Mouse (Mus musculus) CH12.LX (cell line): ENCODE results near the gene Rngtt.

ENCODE experiments used
- CTCF ChIP-seq, 2 experiments: IDR thresholded peaks in 1 of 2; conservative IDR thresholded peaks in 1 of 2; 2 replicates each; pipeline ENCODE4 v1.5.1; 2011 to 2012; ENCODE audit warnings: low read depth in 2 of 2, low read length in 2 of 2, improper control_type of control experiment in 1 of 2, inconsistent platforms in 1 of 2, mild to moderate bottlenecking in 1 of 2, moderate library complexity in 1 of 2
- GABPA ChIP-seq: IDR thresholded peaks from 2 replicates; pipeline ENCODE4 v1.6.1; 2012; ENCODE audit warnings: low read depth, low read length, improper control_type of control experiment, inconsistent platforms; ENCODE audit not compliant: insufficient replicate concordance
- IRF4 ChIP-seq: IDR thresholded peaks from 2 replicates; pipeline ENCODE4 v1.6.1; 2014; ENCODE audit warnings: low read depth, mild to moderate bottlenecking, inconsistent platforms, low read length, improper control_type of control experiment
- MAX ChIP-seq: IDR thresholded peaks from 2 replicates; pipeline ENCODE4 v1.6.1; 2011; ENCODE audit warnings: low read length, improper control_type of control experiment
- MYC ChIP-seq: IDR thresholded peaks from 2 replicates; pipeline ENCODE4 v1.6.1; 2011; ENCODE audit warnings: low read depth, mild to moderate bottlenecking, improper control_type of control experiment, low read length
- PAX5 ChIP-seq: IDR thresholded peaks from 2 replicates; pipeline ENCODE4 v1.6.1; 2012; ENCODE audit warnings: low read length, inconsistent platforms, mixed read lengths
- POLR2A ChIP-seq: IDR thresholded peaks from 2 replicates; pipeline ENCODE4 v1.6.1; 2011; ENCODE audit warnings: low read depth, mild to moderate bottlenecking, improper control_type of control experiment, low read length
- POLR2AphosphoS2 ChIP-seq: IDR thresholded peaks from 2 replicates; pipeline ENCODE4 v1.6.1; 2011; ENCODE audit warnings: low read depth, low read length, improper control_type of control experiment
- SMC3 ChIP-seq: IDR thresholded peaks from 2 replicates; pipeline ENCODE4 v1.6.1; 2011; ENCODE audit warnings: low read depth, low read length, improper control_type of control experiment
- TCF12 ChIP-seq: IDR thresholded peaks from 2 replicates; pipeline ENCODE4 v1.6.1; 2014; ENCODE audit warnings: low read depth, mild to moderate bottlenecking, inconsistent platforms, low read length, improper control_type of control experiment
- UBTF ChIP-seq: IDR thresholded peaks from 2 replicates; pipeline ENCODE4 v1.6.1; 2012; ENCODE audit warnings: low read depth, mild to moderate bottlenecking, inconsistent platforms, low read length, improper control_type of control experiment, moderate library complexity
- USF1 ChIP-seq: IDR thresholded peaks from 2 replicates; pipeline ENCODE4 v1.6.1; 2014; ENCODE audit warnings: low read depth, mild to moderate bottlenecking, inconsistent platforms, low read length, improper control_type of control experiment

- TF ChIP-seq PAX5: no peak
- no peak for TF ChIP-seq POLR2A
- TF ChIP-seq MYC: no peak
- no peak for TF ChIP-seq CTCF (conservative IDR thresholded peaks at IDR 0.05 in 1 of 2, IDR thresholded peaks at IDR 0.05 in 1 of 2; ENCODE audit: low read depth in 2 of 2, low read length in 2 of 2)
- TF ChIP-seq TCF12: no peak
- TF ChIP-seq IRF4: no peak
- TF ChIP-seq UBTF: no peak
- TF ChIP-seq MAX: no peak
- no peak for TF ChIP-seq USF1
- TF ChIP-seq SMC3: no peak
- no peak for TF ChIP-seq POLR2AphosphoS2
- TF ChIP-seq GABPA: no peak
Measured at GRCm38 (mm10) chr4:33465871-33466270, 155.8 kb downstream of the Rngtt start.
